Mouse (Mus musculus) bone marrow, adult 2 months (tissue): ENCODE measurements at regions not wholly inside any gene's neighbourhood (a gene's known extent, or its start where the extent isn't known, plus 50 kb on each side); places are given as distances from the start of the nearest gene placed in this dataset.

Experiments
- H3K27ac ChIP-seq: fragments of 200-500 bp; 2 replicates; pipeline ENCODE4 v1.5.1; 2012; ENCODE audit warnings: low read depth, mild to moderate bottlenecking, control low read depth, inconsistent platforms, low read length; ENCODE audit not compliant: control insufficient read depth, poor library complexity, insufficient read depth
- H3K4me1 ChIP-seq: fragments of 200-500 bp; 2 replicates; pipeline ENCODE4 v1.6.1; 2011; ENCODE audit warnings: low read length; ENCODE audit not compliant: control insufficient read depth, insufficient read depth
- H3K4me3 ChIP-seq: fragments of 200-500 bp; replicated peaks from 2 replicates; pipeline ENCODE3; 2011; ENCODE audit warnings: mild to moderate bottlenecking, low read depth, low read length, control low read depth; ENCODE audit not compliant: control insufficient read depth
- CTCF ChIP-seq: fragments of 200-500 bp; IDR thresholded peaks from 2 replicates; pipeline ENCODE4 v1.5.1; 2011; ENCODE audit warnings: low read length, control low read depth; ENCODE audit not compliant: control insufficient read depth, insufficient read depth
- POLR2A ChIP-seq: fragments of 200-500 bp; IDR thresholded peaks from 2 replicates; pipeline ENCODE4 v1.6.1; 2011; ENCODE audit warnings: low read depth, mild to moderate bottlenecking, control low read depth, low read length, borderline replicate concordance; ENCODE audit not compliant: control insufficient read depth
- WGBS: fragments of 180-500 bp; shearing (Covaris S2); methylation state at CpG from one replicate; pipeline ENCODE4 v1.1.7; 2018; 5-methylcytosine and 5-hydroxymethylcytosine counted together

DNA sequence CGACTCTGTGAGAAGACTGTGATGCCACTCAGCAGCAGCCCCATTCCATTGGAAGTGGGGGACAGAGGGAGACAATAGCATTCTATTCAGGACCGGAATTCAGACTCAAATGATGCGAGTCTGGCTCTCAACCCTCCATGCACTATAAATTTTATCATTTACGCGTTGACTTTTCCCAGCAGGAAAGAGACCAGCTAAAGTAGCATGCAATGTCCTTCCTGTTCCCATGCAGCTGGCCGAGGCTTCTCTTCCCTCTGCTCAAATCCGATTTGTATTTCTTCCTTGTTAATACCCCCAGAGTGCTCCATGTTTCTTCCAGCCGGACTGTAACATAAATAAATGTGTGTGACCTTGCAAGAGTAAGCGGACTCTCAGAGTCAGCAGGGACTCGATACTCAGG lies 376.4 kb upstream of the Tnp1 start:
- Histone ChIP-seq H3K27ac (no peak overlapping the region), H3K4me1 (no peaks in the 10 kb centered on the region), H3K4me3 (no peak overlapping the region)
- WGBS = 73% methylated on average over 10 of the region's 10 CpGs
- no peak for TF ChIP-seq CTCF
- TF ChIP-seq POLR2A = no peak

DNA sequence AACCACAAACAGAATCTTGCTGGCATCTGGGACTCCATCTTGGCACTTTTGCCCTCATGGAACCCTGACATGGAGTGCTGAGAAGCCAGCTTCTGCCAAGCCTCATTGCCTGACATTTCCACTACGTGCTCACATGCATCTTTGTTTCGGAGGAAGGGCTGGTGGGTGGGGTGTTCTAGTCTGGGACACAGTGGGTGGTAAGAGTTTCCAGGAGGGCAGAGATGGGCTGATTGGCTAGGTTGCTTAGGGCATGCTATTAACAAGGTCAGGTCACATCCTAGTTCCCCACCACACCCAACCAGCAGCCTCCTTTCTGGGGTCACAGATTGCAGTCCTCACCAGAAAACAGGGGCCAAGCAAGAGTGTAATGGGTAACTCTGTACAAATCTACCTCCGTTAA lies 374.3 kb upstream of the Tnp1 start:
- no peak overlapping the region for H3K4me3 ChIP-seq
- WGBS = 68% methylated on average over 3 of the region's 3 CpGs
- TF ChIP-seq POLR2A (no peak), CTCF (no peak)
- no peaks in the 10 kb centered on the region for H3K4me1 ChIP-seq
- H3K27ac ChIP-seq = no peak overlapping the region

DNA sequence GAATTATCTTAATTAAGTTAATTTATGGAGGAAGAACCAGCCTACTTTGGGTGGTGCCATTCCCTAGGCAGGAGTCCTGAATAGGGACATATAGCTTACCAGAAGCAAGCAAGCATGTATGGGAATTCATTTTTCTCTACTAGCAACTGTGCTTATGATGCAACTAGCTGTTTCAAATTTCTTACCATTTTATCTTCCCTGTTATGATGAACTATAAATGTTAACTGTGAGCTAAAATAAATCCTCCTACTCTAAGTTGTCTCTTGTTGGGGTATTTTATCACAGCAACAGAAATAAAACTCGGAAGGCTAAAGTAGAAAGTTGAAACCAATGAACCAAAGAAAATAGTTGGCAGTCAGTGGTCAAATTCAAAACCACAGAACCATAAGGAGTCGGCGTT lies 373.5 kb upstream of the Tnp1 start:
- Histone ChIP-seq H3K27ac (no peak overlapping the region), H3K4me3 (no peak overlapping the region), H3K4me1 (no peaks in the 10 kb centered on the region)
- TF ChIP-seq POLR2A = no peak
- no peak for TF ChIP-seq CTCF
- 69% methylated on average over 3 of the region's 3 CpGs for WGBS

DNA sequence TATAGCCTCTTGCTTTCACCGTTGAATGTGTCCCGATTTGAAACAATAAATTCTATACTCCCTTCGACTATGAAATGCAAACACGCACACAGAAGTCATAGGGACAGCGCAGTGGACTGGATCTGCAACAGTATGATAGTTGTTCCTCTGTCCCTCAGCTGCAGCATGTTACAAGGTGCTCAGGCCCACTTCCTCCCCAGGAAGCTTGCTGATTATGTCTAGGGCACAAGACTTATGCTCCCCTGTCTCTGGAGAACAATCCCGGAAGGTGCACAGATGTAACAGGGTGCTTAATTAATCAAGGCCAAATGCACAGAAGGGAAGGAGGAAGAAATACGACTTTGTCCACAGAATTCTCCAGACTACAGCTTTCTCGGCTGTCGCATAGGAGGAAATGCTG lies 365.9 kb upstream of the Tnp1 start:
- no peaks in the 10 kb centered on the region for H3K4me1 ChIP-seq

DNA sequence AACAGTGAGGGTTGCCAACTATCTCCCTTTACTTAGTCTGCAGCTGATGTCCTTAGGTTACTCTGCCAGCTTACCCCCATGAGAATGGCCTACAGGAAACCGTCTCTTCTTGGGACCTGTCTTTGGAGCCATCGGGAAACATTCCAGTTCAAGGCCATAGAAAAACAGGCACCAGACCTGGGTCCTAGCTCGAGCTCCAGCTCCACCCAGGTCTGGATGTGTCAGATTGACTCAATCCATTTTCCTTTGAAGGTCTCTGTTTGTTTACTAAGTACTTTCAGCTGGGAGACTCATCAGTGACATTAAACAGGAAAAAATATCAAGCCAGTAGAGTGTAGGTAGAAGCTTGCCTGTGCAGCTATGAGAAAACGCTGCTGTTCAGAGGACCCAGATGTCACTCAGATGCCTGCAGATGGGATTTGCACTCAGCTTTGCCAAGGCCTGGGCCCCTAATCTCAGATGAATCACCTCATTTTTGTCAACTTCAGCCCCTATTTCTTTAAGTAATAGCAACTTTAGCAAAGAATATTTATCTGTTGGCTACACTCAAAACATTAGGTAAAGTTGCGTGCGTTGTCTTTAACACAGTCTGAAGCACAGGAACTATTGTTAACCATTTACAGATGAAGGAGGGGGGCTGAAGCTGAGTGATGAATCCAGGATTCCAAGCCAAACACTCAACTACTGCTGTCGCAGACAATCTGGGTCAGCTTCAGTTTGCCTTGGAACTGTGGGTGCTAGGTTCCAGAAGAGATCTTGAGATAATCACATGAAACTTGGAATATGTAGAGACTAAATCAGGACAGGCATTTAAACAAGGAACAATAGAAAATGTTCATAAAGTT lies 359.0 kb upstream of the Tnp1 start:
- Histone ChIP-seq H3K4me1 (no peaks in the 10 kb centered on the region), H3K4me3 (no peak overlapping the region), H3K27ac (no peak overlapping the region)
- TF ChIP-seq POLR2A (no peak), CTCF (no peak)
- 77% methylated on average over 7 of the region's 7 CpGs for WGBS

More for the DNA sequence above, 365.9 kb upstream of the Tnp1 start:
- Histone ChIP-seq H3K4me3 (no peak overlapping the region), H3K27ac (no peak overlapping the region)
- WGBS = 38% methylated on average over 9 of the region's 9 CpGs
- TF ChIP-seq CTCF (no peak), POLR2A (no peak)

DNA sequence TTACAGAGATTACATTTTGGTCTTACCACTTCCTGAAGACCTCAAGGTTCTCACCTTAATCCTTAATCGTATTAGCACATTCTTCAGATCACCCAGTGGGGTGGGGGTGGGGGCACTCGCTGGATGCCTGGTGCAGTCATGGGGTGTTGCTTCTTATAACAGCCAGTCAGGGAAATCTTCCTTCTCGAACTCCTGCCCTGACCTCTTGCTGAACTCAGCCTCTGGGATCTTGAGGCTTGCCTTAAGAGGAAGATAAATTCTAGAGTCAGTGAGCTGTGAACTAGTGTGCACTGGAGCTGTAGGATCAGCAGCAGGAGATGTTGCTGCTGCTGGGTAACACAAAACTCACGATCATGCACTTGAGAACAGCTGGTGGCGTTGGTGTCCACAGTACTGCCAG lies 352.5 kb upstream of the Tnp1 start:
- TF ChIP-seq CTCF (no peak), POLR2A (no peak)
- no peak overlapping the region for H3K4me3 ChIP-seq
- no peak overlapping the region for H3K27ac ChIP-seq
- WGBS = 63% methylated on average over 5 of the region's 5 CpGs
- no peaks in the 10 kb centered on the region for H3K4me1 ChIP-seq

DNA sequence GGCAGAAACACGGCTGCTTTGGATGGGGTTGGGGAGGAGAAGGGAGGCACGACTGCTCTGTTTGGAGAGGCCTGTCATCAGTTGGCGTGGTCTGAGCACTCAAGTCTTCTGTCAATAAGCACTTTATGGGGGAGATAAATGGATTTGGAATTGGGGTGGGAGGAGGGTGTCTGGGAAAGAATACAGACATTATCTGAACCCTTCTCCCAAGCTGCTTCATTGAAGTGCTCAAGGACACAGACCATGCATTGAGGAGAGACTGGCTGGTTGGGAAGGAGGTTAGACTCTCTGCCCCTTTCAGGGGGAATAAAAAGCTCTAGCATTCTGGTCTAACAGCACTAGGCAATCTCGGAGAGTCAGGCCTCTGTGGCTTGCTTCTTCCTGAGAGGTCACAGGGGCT lies 350.1 kb upstream of the Tnp1 start:
- Histone ChIP-seq H3K4me3 (no peak overlapping the region), H3K27ac (no peak overlapping the region), H3K4me1 (no peaks in the 10 kb centered on the region)
- 72% methylated on average over 4 of the region's 4 CpGs for WGBS
- TF ChIP-seq POLR2A (no peak), CTCF (no peak)

DNA sequence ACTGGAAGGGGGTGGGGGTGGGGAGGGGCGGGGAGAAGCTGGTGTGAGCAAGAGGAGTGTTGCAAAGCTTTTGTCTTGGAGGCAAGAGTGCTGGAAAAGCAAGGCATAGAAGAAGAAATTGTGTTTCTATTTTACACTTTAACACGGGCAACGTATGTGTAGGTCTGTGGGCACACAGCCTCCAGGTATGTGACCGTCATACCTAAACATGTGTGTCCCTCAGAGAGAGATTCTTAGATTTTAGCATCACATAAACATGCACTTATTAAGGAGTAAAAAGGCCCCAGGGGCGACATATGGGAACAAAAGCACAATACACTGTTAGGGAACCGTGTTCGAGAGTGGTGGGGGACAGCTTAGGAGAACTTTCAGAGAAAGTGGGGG lies 348.6 kb upstream of the Tnp1 start:
- Histone ChIP-seq H3K4me1 (no peaks in the 10 kb centered on the region), H3K4me3 (no peak overlapping the region), H3K27ac (no peak overlapping the region)
- TF ChIP-seq CTCF (no peak), POLR2A (no peak)
- 82% methylated on average over 7 of the region's 7 CpGs for WGBS

DNA sequence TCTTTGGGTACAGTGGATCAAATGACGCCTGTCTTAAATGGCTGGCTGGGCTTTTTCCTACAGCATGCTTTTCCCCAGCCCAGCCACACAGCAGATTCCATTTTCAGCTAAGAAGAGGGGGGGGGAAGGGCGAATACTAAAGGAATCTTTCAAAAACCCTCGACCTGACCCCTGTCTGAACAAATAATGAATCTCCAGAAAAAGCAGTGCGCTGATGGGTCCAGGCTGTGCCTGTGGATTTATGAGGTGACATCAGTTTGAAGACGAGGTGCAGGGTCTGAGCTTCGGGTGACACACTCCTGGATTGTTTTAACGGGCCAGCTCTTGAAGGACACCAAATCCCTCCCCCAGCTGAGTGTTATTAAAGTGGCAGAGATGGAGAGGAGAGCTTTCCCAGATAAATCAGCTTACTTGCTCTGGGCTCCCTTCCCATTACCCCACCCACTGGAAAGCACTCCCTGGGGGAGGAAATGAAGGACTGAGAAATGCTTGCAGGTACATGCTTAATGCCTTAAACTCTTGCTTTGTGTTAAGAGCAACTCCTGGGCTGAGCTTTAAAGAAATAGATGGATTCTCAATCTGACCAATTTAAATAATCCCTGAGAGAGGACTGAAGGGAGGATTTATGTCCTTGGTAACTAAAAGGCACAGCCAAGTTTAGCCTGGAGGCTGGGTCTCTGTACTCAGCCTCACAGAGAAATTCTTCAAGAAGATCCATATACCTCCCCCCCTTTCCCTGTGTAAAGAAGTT lies 348.0 kb upstream of the Tnp1 start:
- WGBS = 45% methylated on average over 7 of the region's 7 CpGs
- TF ChIP-seq CTCF = no peak
- TF ChIP-seq POLR2A = no peak
- Histone ChIP-seq H3K4me1 (no peaks in the 10 kb centered on the region), H3K4me3 (no peak overlapping the region), H3K27ac (no peak overlapping the region)
